Comparison of ENCODE assay signal across 9 mouse cellular contexts in genomic region chr6:115807464-115808195, GRCm38 (mm10). TPM values are rescaled to one million over a fixed set of nuclear protein-coding genes. Genes with fewer than 3 reads are reported as not detected.
DNase-seq lines count a peak whose midpoint lies in the region; ATAC-seq and TF ChIP-seq lines count a peak whose summit lies in the region.
"Had no signal": no experiment of that assay in that cellular context is flagged by ENCODE, and none has a peak within 500 bp of the region (broad histone marks: within the 10 kb centered on the region; RNA-seq: fewer than 3 reads in every experiment).

No protein-coding gene starts in this region.

- ATAC-seq in liver, embryonic 14.5 days (ENCODE audit: insufficient read depth), result no peak

- H3K9ac ChIP-seq in CH12.LX (ENCODE audit: insufficient read depth, low read depth), result peak overlapping the region; percentile 100
- H3K9ac ChIP-seq in liver, embryonic 14.5 days (replicated peaks), result peak overlapping the region; percentile 97

- peaks cover 40% of the 10 kb centered on the region for H3K79me2 ChIP-seq in CH12.LX (replicated peaks; ENCODE audit: control insufficient read depth, extremely low read depth, insufficient read depth, poor library complexity, severe bottlenecking)

- in situ Hi-C loops in CH12.LX (cut with MboI; ENCODE audit: low pct_ligation_motif_present, low pct_unique_long_range_greater_than_20kb, low sequenced_read_pairs), result no loop called here

- WGBS in heart, embryonic 10.5 days, result 2% methylated on average over 15 of the region's 15 CpGs
- WGBS in liver, embryonic 14.5 days (ENCODE audit: insufficient replicate concordance), result 1% methylated on average over 15 of the region's 15 CpGs

- peaks cover 47% of the 10 kb centered on the region for H3K36me3 ChIP-seq in heart, embryonic 10.5 days
- peaks cover 41 to 71% of the 10 kb centered on the region in 2 experiments for H3K36me3 ChIP-seq in CH12.LX (replicated peaks in 1 of 2; ENCODE audit: control insufficient read depth in 1 of 2, insufficient read depth in 1 of 2, low read length in 1 of 2)
- peaks cover 52% of the 10 kb centered on the region for H3K36me3 ChIP-seq in erythroblast, embryonic 14.5 days (ENCODE audit: control insufficient read depth)
- H3K36me3 ChIP-seq in liver, embryonic 14.5 days (replicated peaks; ENCODE audit: control insufficient read depth, insufficient read depth, low read depth), result peaks cover 31% of the 10 kb centered on the region

- intact Hi-C loops in heart, postnatal 36 days (cut with DNase I), result loop anchor here (5.0 to 10.0 kb wide), 2 partner anchors 203 to 260 kb away; partner anchors contain the start of gene Mkrn2

- H3K27me3 ChIP-seq in heart, embryonic 10.5 days (ENCODE audit: insufficient read depth, poor library complexity, severe bottlenecking), result no peaks in the 10 kb centered on the region
- H3K27me3 ChIP-seq in CH12.LX (replicated peaks), result no peaks in the 10 kb centered on the region
- no peaks in the 10 kb centered on the region for H3K27me3 ChIP-seq in erythroblast, embryonic 14.5 days (ENCODE audit: control insufficient read depth)
- H3K27me3 ChIP-seq in liver, embryonic 14.5 days (ENCODE audit: control insufficient read depth, insufficient read depth, low read length), result no peaks in the 10 kb centered on the region
- H3K27me3 ChIP-seq: Patski had no signal

- no peaks in the 10 kb centered on the region for H3K9me3 ChIP-seq in heart, embryonic 10.5 days
- no peaks in the 10 kb centered on the region for H3K9me3 ChIP-seq in CH12.LX (replicated peaks; ENCODE audit: low read length)
- no peaks in the 10 kb centered on the region for H3K9me3 ChIP-seq in erythroblast, embryonic 14.5 days (ENCODE audit: control insufficient read depth, low read length)
- no peaks in the 10 kb centered on the region for H3K9me3 ChIP-seq in liver, embryonic 14.5 days (ENCODE audit: control insufficient read depth, low read length)

- dilution Hi-C loops in CH12.LX (cut with MboI; ENCODE audit: extremely low pct_ligation_motif_present, extremely low pct_unique_long_range_greater_than_20kb, low sequenced_read_pairs), result no loop called here

- H3K4me2 ChIP-seq in CH12.LX (ENCODE audit: insufficient read depth, low read depth, poor library complexity, severe bottlenecking), result peak overlapping the region; percentile 71
- H3K4me2 ChIP-seq in liver, embryonic 14.5 days (ENCODE audit: low read depth), result peak overlapping the region; percentile 81

- H3K4me3 ChIP-seq in heart, embryonic 10.5 days, result peak overlapping the region; percentile 97
- H3K4me3 ChIP-seq in CH12.LX (replicated peaks in 1 of 3; ENCODE audit: low read depth in 2 of 3, low read length in 2 of 3, poor library complexity in 1 of 3), result peak overlapping the region; percentile 90 to 100 (median 93)
- peak overlapping the region; percentile 95 for H3K4me3 ChIP-seq in erythroblast, embryonic 14.5 days (replicated peaks)
- H3K4me3 ChIP-seq in liver, embryonic 14.5 days (ENCODE audit: insufficient read depth in 1 of 2, low read depth in 2 of 2, low read length in 2 of 2), result peak overlapping the region; percentile 93 to 97

- DNase-seq in heart, embryonic 10.5 days (ENCODE audit: low spot score), result no peak
- no peak for DNase-seq in heart, postnatal 36 days
- no peak for DNase-seq in CH12.LX (ENCODE audit: extremely low read depth)
- DNase-seq in liver, embryonic 14.5 days (ENCODE audit: low read depth in 3 of 3, low spot score in 3 of 3), result no peak
- no peak for DNase-seq in cerebellum, postnatal 10 days
- no peak for DNase-seq in cerebellum, adult 11-12 months
- no peak for DNase-seq in right cerebral cortex, postnatal 25 days

- no peak; the same call in 1 of the 2 replicates for TF ChIP-seq POLR2A in CH12.LX (IDR thresholded peaks at IDR 0.05; ENCODE audit: low read depth, low read length)

- H3K27ac ChIP-seq in heart, embryonic 10.5 days, result peak overlapping the region; percentile 99
- peak overlapping the region; percentile 73 for H3K27ac ChIP-seq in CH12.LX (ENCODE audit: insufficient read depth, low read depth)
- peak overlapping the region; percentile 76 for H3K27ac ChIP-seq in liver, embryonic 14.5 days

- no peak for TF ChIP-seq RAD21 in CH12.LX (IDR thresholded peaks at IDR 0.05; ENCODE audit: low read depth, low read length)

- H3K4me1 ChIP-seq in heart, embryonic 10.5 days, result peaks cover 19% of the 10 kb centered on the region
- H3K4me1 ChIP-seq in CH12.LX (ENCODE audit: control insufficient read depth in 1 of 2, insufficient read depth in 2 of 2), result peaks cover 0 to 28% of the 10 kb centered on the region in 2 experiments; a peak in 2 of 4 replicates
- peaks cover 44% of the 10 kb centered on the region for H3K4me1 ChIP-seq in erythroblast, embryonic 14.5 days (ENCODE audit: control insufficient read depth)
- H3K4me1 ChIP-seq in liver, embryonic 14.5 days (replicated peaks; ENCODE audit: control insufficient read depth in 2 of 2, insufficient read depth in 2 of 2, low read length in 1 of 2), result peaks cover 0 to 13% of the 10 kb centered on the region in 2 experiments; a peak in 2 of 4 replicates

- no peak for TF ChIP-seq EP300 in CH12.LX (IDR thresholded peaks at IDR 0.05; ENCODE audit: low read length)
- no peak for TF ChIP-seq EP300 in liver, embryonic 14.5 days (IDR thresholded peaks at IDR 0.05; ENCODE audit: low read depth)

- no peak for TF ChIP-seq CTCF in CH12.LX (conservative IDR thresholded peaks at IDR 0.05 in 1 of 2, IDR thresholded peaks at IDR 0.05 in 1 of 2; ENCODE audit: low read depth in 2 of 2, low read length in 2 of 2)
- no peak for TF ChIP-seq CTCF in liver, embryonic 14.5 days (IDR thresholded peaks at IDR 0.05; ENCODE audit: low read depth)

TF ChIP-seq in CH12.LX, 34 proteins besides CTCF, POLR2A, EP300 and RAD21:
- TF ChIP-seq PAX5 (IDR thresholded peaks at IDR 0.05; ENCODE audit: low read length) (no peak), ZKSCAN1 (IDR thresholded peaks at IDR 0.05; ENCODE audit: borderline replicate concordance, low read depth, low read length) (no peak), ELF1 (IDR thresholded peaks at IDR 0.05; ENCODE audit: low read depth, low read length) (no peak), MYC (IDR thresholded peaks at IDR 0.05; ENCODE audit: low read depth, low read length) (0 out of 2 replicates have a peak, but pooled peaks have one; percentile 22), CHD1 (IDR thresholded peaks at IDR 0.05; ENCODE audit: low read depth, low read length) (peak; percentile 68; the same call in 1 of the 2 replicates)

RNA-seq across cellular contexts. Expression of gene Rpl32, which starts 0.9 kb away (rescaled TPM):
- 1,266 and 1,290 TPM in 2 replicates for polyA plus RNA-seq in heart, embryonic 10.5 days (2016; fragmentation: Nextera tagmentation; extraction: Ambion mirVana)
- 100 to 1,000 TPM; 621 to 649 TPM for total RNA-seq in heart, postnatal 36 days (2021)
- total RNA-seq in CH12.LX (2012; rRNA removed), result 5,179 and 5,276 TPM in 2 replicates
- 7,033 and 7,473 TPM in 2 replicates for total RNA-seq in CH12.LX (2014; rRNA removed)
- 3,370 and 3,898 TPM in 2 replicates for polyA plus RNA-seq in CH12.LX (2012; ENCODE audit: insufficient read length, low read depth)
- polyA plus RNA-seq in erythroblast, embryonic 14.5 days (2012), result 89.1 and 98.3 TPM in 2 replicates
- polyA plus RNA-seq in liver, embryonic 14.5 days (2012; rRNA removed), result 986 and 1,878 TPM in 2 replicates
- polyA plus RNA-seq in liver, embryonic 14.5 days (2014; fragmentation: Nextera tagmentation; extraction: Ambion mirVana), result 1,452 and 1,510 TPM in 2 replicates

RNA-seq across cellular contexts. Expression of gene Efcab12, which starts 30.6 kb away (rescaled TPM):
- polyA plus RNA-seq in heart, embryonic 10.5 days (2016; fragmentation: Nextera tagmentation; extraction: Ambion mirVana), result 0.46 and 0.74 TPM in 2 replicates
- total RNA-seq in heart, postnatal 36 days (2021), result under 1 TPM; 0.35 to 0.53 TPM
- total RNA-seq in CH12.LX (2012; rRNA removed), result 0.04 and 0.13 TPM in 2 replicates
- total RNA-seq in CH12.LX (2014; rRNA removed), result 0.08 and 0.12 TPM in 2 replicates
- polyA plus RNA-seq in CH12.LX (2012; ENCODE audit: insufficient read length, low read depth), result 0.54 and 0.60 TPM in 2 replicates
- polyA plus RNA-seq in erythroblast, embryonic 14.5 days (2012), result not detected in 2 replicates
- polyA plus RNA-seq in liver, embryonic 14.5 days (2012; rRNA removed), result 0.09 and 0.11 TPM in 2 replicates
- 0.06 TPM in 1 of 2 replicates, not detected in the other for polyA plus RNA-seq in liver, embryonic 14.5 days (2014; fragmentation: Nextera tagmentation; extraction: Ambion mirVana)

RNA-seq across cellular contexts. Expression of gene Cand2, which starts 33.3 kb away (rescaled TPM):
- polyA plus RNA-seq in heart, embryonic 10.5 days (2016; fragmentation: Nextera tagmentation; extraction: Ambion mirVana), result 60.0 and 73.9 TPM in 2 replicates
- 10 to 100 TPM; 72.4 to 76.5 TPM for total RNA-seq in heart, postnatal 36 days (2021)
- 7.8 and 8.5 TPM in 2 replicates for total RNA-seq in CH12.LX (2012; rRNA removed)
- total RNA-seq in CH12.LX (2014; rRNA removed), result 3.6 and 3.9 TPM in 2 replicates
- polyA plus RNA-seq in CH12.LX (2012; ENCODE audit: insufficient read length, low read depth), result 14.2 and 17.1 TPM in 2 replicates
- 0.03 TPM in 2 replicates for polyA plus RNA-seq in erythroblast, embryonic 14.5 days (2012)
- 2.4 and 2.8 TPM in 2 replicates for polyA plus RNA-seq in liver, embryonic 14.5 days (2012; rRNA removed)
- polyA plus RNA-seq in liver, embryonic 14.5 days (2014; fragmentation: Nextera tagmentation; extraction: Ambion mirVana), result 1.7 and 2.5 TPM in 2 replicates

RNA-seq across cellular contexts. Expression of gene Tmem40, which starts 45.4 kb away (rescaled TPM):
- 2.8 and 3.3 TPM in 2 replicates for polyA plus RNA-seq in heart, embryonic 10.5 days (2016; fragmentation: Nextera tagmentation; extraction: Ambion mirVana)
- under 1 TPM; 0.33 to 0.60 TPM for total RNA-seq in heart, postnatal 36 days (2021)
- total RNA-seq in CH12.LX (2012; rRNA removed) (not detected in 2 replicates), CH12.LX (2014; rRNA removed) (not detected in 2 replicates)
- polyA plus RNA-seq in CH12.LX (2012; ENCODE audit: insufficient read length, low read depth), result not detected in 2 replicates
- polyA plus RNA-seq in erythroblast, embryonic 14.5 days (2012), result 3.7 and 5.2 TPM in 2 replicates
- polyA plus RNA-seq in liver, embryonic 14.5 days (2012; rRNA removed), result 19.4 and 20.1 TPM in 2 replicates
- 19.8 and 21.5 TPM in 2 replicates for polyA plus RNA-seq in liver, embryonic 14.5 days (2014; fragmentation: Nextera tagmentation; extraction: Ambion mirVana)
- polyA plus RNA-seq: Patski had no signal

RNA-seq across cellular contexts. Expression of gene Mbd4, which starts 45.5 kb away (rescaled TPM):
- polyA plus RNA-seq in heart, embryonic 10.5 days (2016; fragmentation: Nextera tagmentation; extraction: Ambion mirVana), result 15.2 and 22.4 TPM in 2 replicates
- 1 to 10 TPM; 1.2 TPM for total RNA-seq in heart, postnatal 36 days (2021)
- total RNA-seq in CH12.LX (2012; rRNA removed), result 6.8 and 7.3 TPM in 2 replicates
- total RNA-seq in CH12.LX (2014; rRNA removed), result 11.3 and 12.2 TPM in 2 replicates
- 7.9 and 8.6 TPM in 2 replicates for polyA plus RNA-seq in CH12.LX (2012; ENCODE audit: insufficient read length, low read depth)
- 0.02 and 0.06 TPM in 2 replicates for polyA plus RNA-seq in erythroblast, embryonic 14.5 days (2012)
- polyA plus RNA-seq in liver, embryonic 14.5 days (2012; rRNA removed), result 3.8 and 6.4 TPM in 2 replicates
- 5.8 and 9.3 TPM in 2 replicates for polyA plus RNA-seq in liver, embryonic 14.5 days (2014; fragmentation: Nextera tagmentation; extraction: Ambion mirVana)
